Mouse (Mus musculus) spleen, postnatal 4 days (tissue): ENCODE data around the gene Scap.
"Not testable (repeated sequence)": the region's sequence is repeated elsewhere in the genome, so short reads cannot be mapped to it uniquely, and the experiment has no call there.

ENCODE experiments used
- DNase-seq, 2 experiments: peaks; one replicate each; pipeline ENCODE4 v3.0.0; 2022; ENCODE audit warnings: low spot score in 2 of 2

The Scap gene

DNA sequence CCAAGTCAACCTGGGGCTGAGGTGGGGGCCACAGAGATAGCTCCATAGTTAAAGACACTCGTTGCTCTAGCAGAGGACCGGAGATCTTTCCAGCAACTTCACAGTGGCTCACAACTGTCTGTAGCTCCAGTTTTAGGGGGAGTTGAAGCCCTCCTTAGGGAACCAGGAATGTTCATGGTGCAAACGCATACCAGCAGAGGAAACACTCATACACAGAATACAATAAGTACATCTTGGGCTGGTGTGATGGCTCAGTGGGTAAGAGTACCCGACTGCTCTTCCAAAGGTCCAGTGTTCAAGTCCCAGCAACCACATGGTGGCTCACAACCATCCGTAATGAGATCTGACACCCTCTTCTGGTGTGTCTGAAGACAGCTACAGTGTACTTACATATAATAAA is 2.2 kb upstream of the Scap start:
- DNase-seq = not testable (repeated sequence)

DNA sequence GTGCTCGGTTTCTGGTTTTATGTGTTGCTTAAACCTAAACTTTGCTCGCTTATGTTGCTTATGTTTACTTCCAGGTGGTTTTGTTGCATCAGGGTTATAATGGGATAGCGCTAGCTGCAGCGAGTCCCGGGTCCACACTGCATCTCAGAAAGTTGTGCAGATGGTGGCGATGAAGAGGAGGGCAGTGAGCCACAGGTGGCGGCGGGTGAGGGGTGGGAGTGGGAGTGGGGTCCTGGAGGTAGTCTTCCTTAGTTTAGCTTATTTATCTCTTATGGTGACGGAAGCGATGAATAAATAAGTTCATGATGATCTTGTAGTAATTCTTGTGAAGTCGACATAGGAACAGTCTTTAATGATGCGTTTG is 790 bp downstream of the Scap start:
- DNase-seq = no peak

DNA sequence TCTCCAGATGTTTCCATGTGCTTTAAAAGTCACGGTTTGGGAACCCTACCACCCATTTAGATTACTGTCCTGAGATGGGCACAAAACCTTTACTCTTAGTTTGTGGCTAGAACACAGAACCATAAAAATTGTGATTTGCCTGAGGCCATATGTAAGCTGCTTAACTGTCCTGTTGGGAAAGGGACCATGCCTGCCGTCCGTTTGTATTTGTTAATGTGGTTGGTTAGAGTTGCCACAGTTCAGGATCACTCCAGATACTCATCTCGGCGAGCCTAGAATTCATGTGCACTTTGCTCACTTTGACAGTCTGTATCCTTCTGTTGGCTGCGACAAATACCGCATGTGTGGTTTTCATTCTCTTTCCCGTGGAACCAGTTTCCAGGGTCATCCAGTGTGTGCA is 1.8 kb downstream of the Scap start:
- DNase-seq = no peak

DNA sequence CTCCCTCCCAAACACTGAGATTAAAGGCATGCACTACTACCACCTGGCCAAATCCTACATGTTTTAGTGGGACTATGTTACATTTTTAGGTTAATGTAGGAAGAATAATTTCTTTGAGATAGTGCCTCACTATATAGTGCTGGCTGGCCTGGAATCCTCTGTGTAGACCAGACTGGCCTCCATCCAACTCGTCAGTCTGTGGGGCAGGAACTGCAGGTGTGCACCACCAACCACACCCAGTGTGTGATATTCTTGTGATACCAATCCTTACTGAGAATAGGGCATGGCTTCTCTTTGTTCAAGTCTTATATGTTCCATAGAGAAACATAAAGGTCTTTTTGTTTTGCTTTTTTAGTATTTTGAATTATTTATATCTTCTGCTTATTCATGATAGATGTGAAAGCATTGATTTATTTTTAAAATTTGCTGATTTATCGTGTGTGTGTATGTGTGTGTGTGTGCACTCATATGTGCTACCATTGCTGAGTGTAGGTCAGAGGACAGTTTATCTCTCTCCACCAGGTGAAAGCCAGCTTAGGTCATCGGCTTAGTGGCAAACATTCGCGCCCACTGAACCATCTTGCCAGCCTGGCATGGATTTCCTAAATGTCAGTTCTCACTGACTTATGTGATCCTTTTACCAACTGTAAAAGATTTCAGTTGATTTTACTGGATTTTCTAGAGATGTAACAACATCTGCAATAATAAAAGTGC is 7.1 kb downstream of the Scap start:
- no peak for DNase-seq

DNA sequence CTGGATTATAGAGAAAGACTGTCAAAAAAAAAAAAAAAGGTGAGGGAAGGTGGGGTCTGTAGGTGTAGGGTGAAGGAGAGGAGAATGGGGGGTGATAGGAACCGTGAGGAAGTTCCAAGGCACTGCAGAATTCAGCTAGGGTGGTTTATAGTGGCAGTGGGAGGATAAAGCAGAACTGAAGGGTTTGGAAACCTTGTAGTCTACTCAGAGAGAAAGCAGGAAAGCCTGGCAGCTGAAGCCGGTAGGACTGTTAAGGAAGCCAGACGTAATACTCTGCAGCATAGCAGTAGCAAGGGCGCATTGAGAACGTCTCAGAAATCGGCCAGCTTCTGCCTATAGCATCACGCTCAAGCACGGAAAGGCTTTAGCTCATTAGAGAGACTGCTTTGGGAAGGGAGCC is 8.9 kb downstream of the Scap start:
- DNase-seq = no peak

DNA sequence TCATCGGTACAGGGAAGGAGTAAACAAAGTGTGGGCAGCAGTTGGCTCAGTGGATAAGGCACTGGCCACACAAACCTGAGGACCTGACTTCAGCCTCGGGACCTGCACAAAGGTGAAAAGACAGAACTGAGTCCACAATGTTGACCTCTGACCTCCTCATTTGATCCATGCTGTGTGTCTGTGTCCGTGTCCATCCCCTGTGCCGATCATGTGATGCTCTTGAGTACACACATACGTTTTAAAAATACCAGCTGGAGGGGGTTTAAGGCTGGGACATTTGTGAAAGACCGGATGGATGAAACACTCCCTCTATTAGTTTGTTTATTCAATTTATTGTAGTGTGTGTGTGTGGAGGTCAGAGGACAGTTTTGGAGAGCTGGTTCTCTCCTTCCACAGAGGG is 10.7 kb downstream of the Scap start:
- DNase-seq = no peak

DNA sequence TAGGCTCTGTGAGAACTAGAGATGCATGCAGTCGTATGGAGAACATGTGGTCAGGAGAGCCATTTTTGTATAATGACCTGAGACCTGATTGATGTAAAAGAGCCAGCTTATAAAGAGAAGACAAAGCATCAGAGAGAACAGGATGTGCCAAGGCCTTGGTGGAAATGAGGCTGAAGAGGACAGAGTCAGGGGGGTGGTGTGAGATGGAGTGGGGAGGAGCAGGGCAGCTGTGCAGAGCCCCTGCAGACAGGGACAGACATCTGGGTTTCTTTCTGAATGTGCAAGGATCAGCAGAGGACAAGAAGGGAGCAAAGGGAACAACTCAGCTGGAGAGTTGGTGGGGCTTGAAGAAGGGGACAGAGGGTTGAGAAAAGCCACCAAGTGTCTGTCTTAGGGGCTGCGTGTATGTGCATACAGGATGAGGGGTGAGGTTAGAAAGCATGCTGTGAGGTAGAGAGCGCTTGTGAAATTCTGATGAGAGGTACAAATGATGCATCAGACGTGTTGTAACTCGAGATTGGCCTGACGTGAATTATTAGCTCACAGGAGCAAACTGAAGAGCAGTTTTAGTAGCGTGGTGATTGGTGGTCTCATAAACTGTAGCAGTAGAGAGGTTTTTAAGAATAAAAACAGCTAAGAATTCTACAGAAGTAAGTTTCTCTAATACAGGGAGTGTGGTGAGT is 12.1 kb downstream of the Scap start:
- DNase-seq = no peak

DNA sequence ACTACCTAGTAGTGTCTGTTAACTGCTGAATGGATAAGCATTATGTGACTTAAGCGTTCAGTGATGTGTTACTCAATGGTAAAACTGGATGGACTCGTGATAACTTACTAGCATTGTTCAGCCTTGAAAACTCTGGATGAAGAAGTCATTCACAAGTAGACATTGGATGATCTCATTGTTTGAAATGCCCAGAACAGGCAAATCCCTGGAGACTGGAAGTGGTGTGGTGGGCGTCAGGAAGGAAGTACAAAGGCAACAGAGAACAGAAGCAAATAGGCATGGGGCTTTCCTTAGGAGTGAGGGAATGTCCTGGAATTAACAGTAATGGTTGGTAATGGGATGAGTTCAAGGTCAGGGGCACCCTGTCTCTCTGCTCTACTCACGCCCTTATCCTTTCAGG is 15.8 kb downstream of the Scap start:
- DNase-seq = no peak

DNA sequence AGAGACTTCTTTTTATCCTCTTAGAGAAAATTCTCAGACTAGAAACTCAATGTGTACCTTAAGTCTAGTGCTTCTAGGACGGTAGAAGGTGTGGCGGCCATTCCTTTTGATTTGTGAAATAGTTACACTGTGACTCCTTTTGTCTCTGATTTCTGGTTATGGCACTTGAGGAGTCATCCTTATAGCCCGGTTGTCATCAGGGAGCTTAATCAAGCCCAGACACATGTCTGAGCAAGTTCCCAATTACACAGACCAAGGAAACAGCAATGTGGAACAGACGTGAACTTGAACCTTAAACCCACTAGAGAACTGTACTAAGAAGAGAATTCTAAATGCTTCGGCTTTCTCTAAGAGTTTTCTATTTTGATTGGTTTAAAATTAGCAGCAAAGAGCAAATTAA is 17.1 kb downstream of the Scap start:
- no peak for DNase-seq

DNA sequence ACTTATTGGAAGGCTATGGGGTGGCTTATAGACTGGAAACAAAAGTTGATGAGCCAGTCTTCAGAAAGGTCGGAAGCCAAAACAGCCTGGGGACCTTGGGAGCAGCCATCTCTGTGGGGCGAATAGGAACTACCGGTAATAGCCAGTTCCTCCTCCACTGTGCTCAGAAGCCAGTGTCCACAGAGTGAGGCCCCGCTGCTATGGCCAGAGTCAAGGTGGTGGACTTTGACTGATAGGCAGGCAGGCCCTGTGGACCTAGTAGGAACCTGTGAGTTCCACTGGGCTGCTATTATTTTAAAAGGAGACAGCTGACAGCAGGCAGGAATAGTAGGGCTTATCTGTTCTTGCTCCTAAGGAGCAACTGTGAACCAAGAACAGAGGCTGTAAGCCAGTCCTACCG is 17.5 kb downstream of the Scap start:
- DNase-seq = no peak

DNA sequence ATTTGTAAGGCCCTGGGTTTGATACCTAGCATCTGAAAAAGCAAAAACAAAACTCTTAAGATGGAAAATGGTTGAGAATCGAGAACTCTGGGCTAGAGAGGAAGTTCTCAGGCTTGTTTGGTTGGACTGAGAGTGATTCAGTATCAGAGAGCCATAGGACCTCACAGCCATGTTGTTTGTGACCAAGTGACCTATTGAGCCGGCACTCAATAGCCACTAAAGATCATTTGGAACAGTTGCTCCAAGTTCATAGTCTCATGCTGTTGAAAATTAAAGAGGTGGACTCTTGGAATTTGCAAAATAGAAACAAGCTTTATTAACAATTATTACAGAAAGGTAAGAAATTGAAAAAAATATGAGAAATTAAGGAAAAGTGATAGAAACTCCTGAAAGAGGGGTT is 18.3 kb downstream of the Scap start:
- no peak for DNase-seq

DNA sequence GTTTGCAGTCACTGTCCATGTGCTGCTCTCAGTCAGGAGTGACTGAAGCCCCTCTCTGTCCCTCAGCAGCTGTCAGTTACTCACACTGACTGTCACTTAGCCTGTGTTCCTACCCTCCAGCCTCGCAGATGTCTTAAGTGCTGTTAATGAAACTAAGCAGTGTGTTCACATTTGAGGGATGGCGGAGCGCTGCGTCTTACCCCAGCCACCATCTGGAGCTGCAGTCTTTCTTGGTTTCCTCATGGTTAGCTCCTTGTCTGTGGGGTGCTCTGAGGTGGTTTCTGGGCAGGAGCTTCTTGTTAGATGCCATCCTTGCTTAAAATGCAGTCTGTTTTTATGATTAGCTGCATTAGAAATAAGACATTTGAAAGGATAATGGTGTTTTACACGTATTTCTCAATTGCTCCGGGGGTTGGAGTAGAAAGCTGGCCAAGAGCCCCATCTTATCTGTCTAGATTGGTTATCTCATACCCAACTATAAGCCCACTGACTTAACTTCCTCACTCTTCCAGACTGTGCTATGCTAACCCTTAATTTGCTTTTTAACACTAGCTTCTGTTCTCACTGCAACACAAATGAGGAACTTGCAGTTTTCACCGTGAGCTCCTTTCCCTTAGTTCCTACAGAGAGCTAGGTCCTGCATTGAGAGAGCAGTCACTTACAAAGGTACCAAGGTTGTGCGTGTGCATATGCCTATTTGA is 19.0 kb downstream of the Scap start:
- DNase-seq = no peak

DNA sequence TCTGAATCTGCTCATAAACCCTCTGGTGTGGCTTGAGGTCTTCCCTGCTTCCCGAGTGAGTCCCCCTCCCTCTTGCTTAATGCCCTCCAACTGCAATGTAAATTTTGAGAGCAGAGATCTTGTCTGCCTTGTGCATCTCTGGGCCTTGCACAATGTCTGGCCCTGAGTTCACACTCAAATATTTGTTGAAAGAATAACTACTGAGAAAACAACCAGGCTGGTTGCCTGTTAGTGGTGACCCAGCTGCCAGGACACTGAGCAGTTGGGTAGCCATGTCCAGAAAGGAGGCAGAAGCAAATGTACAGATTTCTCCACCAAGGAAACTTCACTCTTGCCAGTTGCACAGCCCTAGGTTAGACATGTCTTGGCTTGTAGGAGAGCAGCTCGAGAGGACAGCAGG is 25.3 kb downstream of the Scap start:
- DNase-seq = no peak

DNA sequence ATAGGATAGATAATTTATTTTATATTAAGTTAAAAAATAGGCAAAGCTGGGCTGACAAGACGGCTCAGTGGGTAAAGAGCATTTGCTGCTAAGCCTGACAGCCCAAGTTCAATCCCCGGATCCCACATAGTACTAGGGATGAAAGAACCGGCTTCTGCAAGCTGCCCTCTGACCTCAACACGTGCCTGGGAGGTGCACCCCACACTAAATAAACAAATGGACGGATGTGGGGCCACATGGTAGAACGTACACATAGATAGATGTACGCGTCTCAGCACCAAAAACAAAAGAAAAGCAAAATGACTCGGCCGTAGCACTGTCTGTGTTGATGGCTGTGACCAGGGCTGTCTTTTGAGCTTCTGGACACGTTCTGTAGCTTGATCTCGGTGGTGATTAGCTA is 28.2 kb downstream of the Scap start:
- DNase-seq = no peak

DNA sequence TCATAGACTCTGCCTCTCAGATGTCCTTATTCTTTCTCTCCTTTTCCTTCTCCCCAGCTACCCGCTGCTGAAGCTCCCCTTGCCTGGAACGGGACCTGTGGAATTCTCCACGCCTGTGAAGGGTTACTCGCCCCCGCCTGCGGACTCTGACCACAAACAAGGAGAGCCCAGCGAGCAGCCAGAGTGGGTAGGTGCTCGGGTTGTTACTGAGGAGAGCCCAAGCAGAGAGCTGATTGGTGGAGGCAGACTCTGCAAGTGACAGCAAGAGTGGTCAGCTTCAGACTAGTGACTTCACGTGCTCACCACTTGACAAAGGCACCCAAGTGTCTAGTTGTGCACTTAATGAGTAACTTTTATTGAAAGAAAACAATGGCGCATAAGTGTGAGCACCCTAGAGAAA is 29.2 kb downstream of the Scap start:
- no peak for DNase-seq

DNA sequence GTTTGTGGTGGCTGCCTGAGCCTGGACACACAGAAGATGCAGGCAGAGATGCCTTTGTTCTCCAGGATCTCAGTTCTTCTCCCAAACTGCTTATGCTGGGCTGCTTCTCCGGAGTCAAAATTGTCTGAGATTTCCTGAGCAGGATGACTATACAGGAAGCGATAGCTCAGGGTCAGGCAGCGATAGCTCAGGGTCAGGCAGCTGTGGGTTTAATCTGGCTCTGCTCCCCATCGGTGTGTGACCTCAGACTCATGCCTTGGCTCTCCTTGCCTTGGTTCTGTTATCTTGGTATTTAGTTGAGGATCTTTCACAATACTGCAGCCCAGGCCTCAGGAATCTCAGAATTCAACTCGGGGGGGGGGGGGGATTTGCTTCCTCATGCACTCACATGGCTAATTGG is 33.7 kb downstream of the Scap start:
- no peak for DNase-seq

DNA sequence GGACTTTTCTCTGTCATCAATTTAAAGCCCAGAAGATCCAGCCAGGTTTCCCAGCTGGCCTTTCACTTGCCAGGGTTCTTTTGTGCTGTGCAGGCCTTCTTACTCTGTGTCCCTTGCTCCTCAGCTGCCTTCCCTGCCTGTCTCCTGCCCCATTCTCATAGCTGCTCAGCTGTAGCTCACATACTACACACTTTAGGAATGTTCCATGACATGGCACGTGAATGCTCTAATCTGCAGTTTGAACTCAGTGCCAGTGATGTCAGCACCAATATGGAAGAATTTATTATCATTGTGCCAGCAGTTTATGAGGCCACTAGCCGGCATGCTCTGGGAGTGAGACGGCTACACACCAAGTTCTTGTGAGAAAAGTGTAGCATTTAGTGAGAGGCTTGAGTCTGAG is 36.8 kb downstream of the Scap start:
- no peak for DNase-seq

DNA sequence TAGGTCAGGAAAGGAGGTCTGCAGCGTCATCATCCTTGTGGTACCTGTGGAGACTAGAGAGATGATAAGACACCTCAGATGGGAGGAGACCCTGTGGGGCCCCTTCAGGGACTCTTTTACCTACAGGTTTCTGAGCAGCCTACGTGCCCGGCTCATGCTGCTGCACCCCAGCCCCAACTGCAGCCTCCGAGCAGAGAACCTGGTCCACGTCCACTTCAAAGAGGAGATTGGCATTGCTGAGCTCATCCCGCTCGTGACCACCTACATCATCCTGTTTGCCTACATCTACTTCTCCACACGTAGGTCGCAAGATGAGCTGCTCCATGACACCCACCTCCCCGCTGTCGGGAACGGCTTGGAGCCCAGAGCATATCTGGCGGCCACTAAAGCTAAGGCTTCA is 40.8 kb downstream of the Scap start:
- no peak for DNase-seq

DNA sequence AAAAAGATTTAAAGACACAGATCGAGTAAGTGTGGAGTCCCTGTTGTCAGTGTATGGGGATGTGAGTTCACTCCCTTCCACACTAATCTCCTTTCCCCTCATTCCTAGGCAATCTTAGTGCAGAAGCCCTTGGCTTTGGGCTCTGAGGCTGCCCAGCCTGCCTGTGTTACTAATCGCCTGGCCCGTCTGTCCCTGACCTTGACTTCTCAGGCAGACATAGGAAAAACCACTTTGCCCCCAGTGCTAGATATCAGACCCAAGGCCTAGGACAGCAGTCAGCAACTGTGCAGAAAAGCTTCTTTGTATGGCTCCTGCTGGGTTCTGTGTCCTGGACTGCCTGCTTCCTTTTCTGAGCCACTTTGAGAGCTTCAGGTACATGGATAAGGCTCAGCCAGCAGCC is 42.6 kb downstream of the Scap start:
- DNase-seq = no peak

DNA sequence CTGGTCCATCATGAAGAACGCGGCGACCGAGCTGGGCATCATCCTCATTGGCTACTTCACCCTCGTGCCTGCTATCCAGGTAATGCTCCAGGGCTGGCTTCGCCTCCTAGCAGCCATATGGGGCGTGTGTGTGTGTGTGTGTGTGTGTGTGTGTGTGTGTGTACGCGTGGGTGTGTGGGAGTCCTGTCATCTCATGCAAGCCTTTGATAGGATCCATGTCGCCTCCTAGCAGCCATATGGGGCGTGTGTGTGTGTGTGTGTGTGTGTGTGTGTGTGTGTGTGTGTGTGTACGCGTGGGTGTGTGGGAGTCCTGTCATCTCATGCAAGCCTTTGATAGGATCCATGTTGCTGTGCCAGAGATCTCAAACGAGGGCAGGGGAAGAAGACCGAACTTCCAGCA is 44.6 kb downstream of the Scap start:
- DNase-seq = not testable (repeated sequence)

DNA sequence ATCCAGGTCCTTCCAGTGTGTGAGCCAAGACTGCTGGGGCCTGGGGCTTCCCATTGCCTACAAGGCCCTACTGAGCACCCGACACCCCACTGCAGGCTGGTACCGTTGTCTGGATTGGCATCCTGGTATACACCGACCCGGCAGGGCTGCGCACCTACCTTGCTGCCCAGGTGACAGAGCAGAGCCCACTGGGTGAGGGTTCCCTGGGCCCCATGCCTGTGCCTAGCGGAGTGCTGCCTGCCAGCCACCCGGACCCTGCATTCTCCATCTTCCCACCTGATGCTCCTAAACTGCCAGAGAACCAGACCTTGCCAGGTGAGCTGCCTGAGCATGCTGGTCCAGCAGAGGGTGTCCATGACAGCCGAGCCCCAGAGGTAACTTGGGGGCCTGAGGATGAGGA is 46.3 kb downstream of the Scap start:
- no peak for DNase-seq

DNA sequence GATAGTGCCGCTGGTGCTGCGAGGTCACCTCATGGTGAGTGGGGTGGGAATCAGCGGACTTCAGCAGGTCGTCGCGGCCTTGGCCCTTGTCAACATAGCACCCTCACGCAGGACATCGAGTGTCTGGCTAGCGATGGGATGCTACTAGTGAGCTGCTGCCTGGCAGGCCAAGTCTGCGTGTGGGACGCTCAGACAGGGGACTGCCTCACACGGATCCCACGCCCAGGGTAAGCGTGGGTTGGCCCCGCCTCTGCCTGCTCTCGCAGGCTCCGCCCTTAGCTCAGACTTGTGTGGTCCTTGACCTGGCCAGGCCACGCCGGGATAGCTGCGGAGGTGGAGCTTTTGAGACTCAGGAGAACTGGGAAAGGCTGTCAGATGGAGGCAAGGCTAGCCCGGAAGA is 47.6 kb downstream of the Scap start:
- DNase-seq = no peak

DNA sequence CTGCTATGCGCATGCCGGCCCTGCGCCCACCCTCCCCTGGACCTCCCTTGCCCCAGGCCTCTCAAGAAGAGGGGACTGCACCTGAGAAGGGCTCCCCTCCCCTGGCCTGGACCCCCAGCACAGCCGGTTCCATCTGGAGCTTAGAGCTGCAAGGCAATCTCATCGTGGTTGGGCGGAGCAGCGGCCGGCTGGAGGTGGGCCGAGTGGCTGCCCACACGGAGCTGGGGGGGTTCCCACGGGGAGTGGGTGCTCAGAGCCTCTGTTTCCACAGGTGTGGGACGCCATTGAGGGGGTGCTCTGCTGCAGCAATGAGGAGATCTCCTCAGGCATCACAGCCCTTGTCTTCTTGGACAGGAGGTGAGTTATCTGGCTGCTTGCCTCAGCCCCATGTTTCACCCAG is 48.2 kb downstream of the Scap start:
- DNase-seq = no peak
